Mouse (Mus musculus): ENCODE data around the gene 4930442H23Rik. TPM values are rescaled to one million over a fixed set of nuclear protein-coding genes. Genes with fewer than 3 reads are reported as not detected.
A peak's percentile ranks its signal among the peaks of the same experiment; 100 is the strongest.

The 4930442H23Rik gene
- total and polyA plus RNA-seq, 2 experiments from 2014 or later: 0.24 TPM; not detected in 1

DNA sequence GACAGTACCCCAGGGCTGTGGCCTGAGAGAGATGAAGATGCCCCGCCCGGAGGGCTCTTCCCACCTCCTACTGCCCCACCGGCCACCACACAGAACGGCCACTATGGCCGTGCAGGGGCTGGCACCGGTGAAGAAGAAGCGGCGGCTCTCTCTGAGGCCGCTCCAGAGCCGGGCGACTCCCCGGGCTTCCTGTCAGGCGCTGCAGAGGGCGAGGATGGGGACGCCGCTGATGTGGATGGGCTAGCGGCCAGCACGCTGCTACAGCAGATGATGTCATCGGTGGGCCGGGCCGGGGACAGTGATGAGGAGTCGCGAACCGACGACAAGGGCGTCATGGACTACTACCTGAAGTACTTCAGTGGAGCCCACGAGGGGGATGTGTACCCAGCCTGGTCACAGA, 39.0 kb downstream of the 4930442H23Rik start:
- no peak for TF ChIP-seq CTCF (IDR thresholded peaks at IDR 0.05; ENCODE audit: low read depth)

DNA sequence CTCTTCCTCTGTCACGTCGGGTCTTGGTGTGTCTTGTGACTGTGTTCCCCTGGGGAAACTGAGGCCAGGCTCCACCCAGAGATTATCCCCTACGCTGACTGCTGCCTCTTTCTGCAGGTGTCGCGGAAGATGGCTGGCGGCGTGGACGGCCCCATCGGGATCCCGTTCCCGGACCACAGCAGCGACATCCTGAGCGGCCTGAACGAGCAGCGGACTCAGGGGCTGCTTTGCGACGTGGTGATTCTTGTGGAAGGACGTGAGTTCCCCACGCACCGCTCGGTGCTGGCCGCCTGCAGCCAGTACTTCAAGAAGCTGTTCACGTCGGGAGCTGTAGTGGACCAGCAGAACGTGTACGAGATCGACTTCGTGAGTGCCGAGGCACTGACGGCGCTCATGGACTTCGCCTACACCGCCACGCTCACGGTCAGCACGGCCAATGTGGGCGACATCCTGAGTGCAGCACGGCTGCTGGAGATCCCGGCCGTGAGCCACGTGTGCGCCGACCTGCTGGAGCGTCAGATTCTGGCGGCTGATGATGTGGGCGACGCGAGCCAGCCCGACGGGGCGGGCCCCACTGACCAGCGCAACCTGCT, 39.7 kb downstream of the 4930442H23Rik start:
- Histone ChIP-seq H3K36me3 (ENCODE audit: insufficient read depth) (peaks cover 52% of the 10 kb centered on the region), H3K4me2 (ENCODE audit: low read depth) (no peak overlapping the region), H3K4me3 (ENCODE audit: low read depth, low read length) (no peak overlapping the region), H3K27ac (ENCODE audit: low read depth, low read length) (no peak overlapping the region), H3K9ac (no peak overlapping the region), H3K4me1 (ENCODE audit: insufficient read depth) (peaks cover 2% of the 10 kb centered on the region; the same call in 1 of the 2 replicates), H3K9me3 (ENCODE audit: low read length) (no peaks in the 10 kb centered on the region), H3K27me3 (ENCODE audit: insufficient read depth, low read length) (no peaks in the 10 kb centered on the region)
- WGBS: 94% methylated on average over 52 of the region's 52 CpGs
- DNase-seq: no peak
- TF ChIP-seq CTCF (IDR thresholded peaks at IDR 0.05; ENCODE audit: low read depth): no peak
- no peak for ATAC-seq

More for the DNA sequence above, 39.0 kb downstream of the 4930442H23Rik start:
- no peaks in the 10 kb centered on the region for H3K27me3 ChIP-seq (ENCODE audit: insufficient read depth, low read length)
- peaks cover 54% of the 10 kb centered on the region for H3K36me3 ChIP-seq (ENCODE audit: insufficient read depth)
- WGBS: 93% methylated on average over 27 of the region's 27 CpGs
- ATAC-seq: no peak
- H3K4me1 ChIP-seq (ENCODE audit: insufficient read depth): no peaks in the 10 kb centered on the region; the same call in 1 of the 2 replicates
- H3K9me3 ChIP-seq (ENCODE audit: low read length): no peaks in the 10 kb centered on the region
- no peak overlapping the region for H3K4me2 ChIP-seq (ENCODE audit: low read depth)
- no peak for DNase-seq
- H3K9ac ChIP-seq: no peak overlapping the region
- H3K4me3 ChIP-seq (ENCODE audit: low read depth, low read length): no peak overlapping the region
- H3K27ac ChIP-seq (ENCODE audit: low read depth, low read length): no peak overlapping the region

DNA sequence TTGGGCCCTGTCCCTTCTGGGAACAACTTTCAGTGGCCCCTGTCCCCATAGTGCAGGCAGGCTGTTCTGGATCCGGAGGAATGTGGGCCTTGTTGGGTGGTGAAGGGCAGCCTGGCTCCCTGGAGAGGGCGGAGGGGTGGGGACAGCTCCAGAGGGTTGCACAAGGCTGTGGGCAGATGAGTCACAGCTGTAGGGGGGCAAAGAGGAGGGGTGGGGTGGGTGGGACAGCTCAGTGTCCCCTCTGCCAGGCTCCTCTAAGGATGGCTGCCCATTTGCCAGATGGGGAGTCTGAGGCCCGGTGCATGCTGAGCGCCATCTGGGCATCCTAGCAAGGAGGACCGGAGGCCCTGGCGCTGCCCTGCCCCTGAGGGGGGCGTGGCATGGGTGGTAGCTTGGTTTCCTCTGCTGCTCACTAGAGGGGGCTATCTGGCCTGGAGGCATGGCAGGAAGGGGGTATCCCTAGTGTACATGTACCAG, 40.5 kb downstream of the 4930442H23Rik start:
- ATAC-seq (no peak), DNase-seq (no peak)
- no peak for TF ChIP-seq CTCF (IDR thresholded peaks at IDR 0.05; ENCODE audit: low read depth)
- Histone ChIP-seq H3K9ac (no peak overlapping the region), H3K27me3 (ENCODE audit: insufficient read depth, low read length) (no peaks in the 10 kb centered on the region), H3K4me3 (ENCODE audit: low read depth, low read length) (no peak overlapping the region), H3K27ac (ENCODE audit: low read depth, low read length) (no peak overlapping the region), H3K4me2 (ENCODE audit: low read depth) (no peak overlapping the region), H3K9me3 (ENCODE audit: low read length) (no peaks in the 10 kb centered on the region), H3K36me3 (ENCODE audit: insufficient read depth) (peaks cover 44% of the 10 kb centered on the region), H3K4me1 (ENCODE audit: insufficient read depth) (peaks cover 8% of the 10 kb centered on the region)
- 86% methylated on average over 6 of the region's 7 CpGs for WGBS

GRCm38 (mm10) chr10:81142551-81142981, 41.1 kb downstream of the 4930442H23Rik start:
- peaks cover 38% of the 10 kb centered on the region for H3K36me3 ChIP-seq (ENCODE audit: insufficient read depth)
- WGBS: 58% methylated on average over 5 of the region's 5 CpGs
- H3K27me3 ChIP-seq (ENCODE audit: insufficient read depth, low read length): no peaks in the 10 kb centered on the region
- peaks cover 9% of the 10 kb centered on the region for H3K4me1 ChIP-seq (ENCODE audit: insufficient read depth)
- ATAC-seq (no peak), DNase-seq (no peak)
- no peak overlapping the region for H3K4me2 ChIP-seq (ENCODE audit: low read depth)
- no peak overlapping the region for H3K9ac ChIP-seq
- no peak overlapping the region for H3K4me3 ChIP-seq (ENCODE audit: low read depth, low read length)
- no peak overlapping the region for H3K27ac ChIP-seq (ENCODE audit: low read depth, low read length)
- no peaks in the 10 kb centered on the region for H3K9me3 ChIP-seq (ENCODE audit: low read length)
- no peak for TF ChIP-seq CTCF (IDR thresholded peaks at IDR 0.05; ENCODE audit: low read depth)

GRCm38 (mm10) chr10:81141455-81142210, 42.0 kb downstream of the 4930442H23Rik start:
- no peak overlapping the region for H3K9ac ChIP-seq
- H3K4me3 ChIP-seq (ENCODE audit: low read depth, low read length): no peak overlapping the region
- H3K4me2 ChIP-seq (ENCODE audit: low read depth): no peak overlapping the region
- no peak overlapping the region for H3K27ac ChIP-seq (ENCODE audit: low read depth, low read length)
- WGBS: 78% methylated on average over 7 of the region's 7 CpGs
- H3K36me3 ChIP-seq (ENCODE audit: insufficient read depth): peaks cover 28% of the 10 kb centered on the region
- no peaks in the 10 kb centered on the region for H3K9me3 ChIP-seq (ENCODE audit: low read length)
- TF ChIP-seq CTCF (IDR thresholded peaks at IDR 0.05; ENCODE audit: low read depth): no peak
- ATAC-seq (no peak), DNase-seq (no peak)
- peaks cover 9% of the 10 kb centered on the region for H3K4me1 ChIP-seq (ENCODE audit: insufficient read depth)
- no peaks in the 10 kb centered on the region for H3K27me3 ChIP-seq (ENCODE audit: insufficient read depth, low read length)

- Histone ChIP-seq H3K4me3 (ENCODE audit: low read depth, low read length) (no peak overlapping the region), H3K27me3 (ENCODE audit: insufficient read depth, low read length) (no peaks in the 10 kb centered on the region), H3K4me2 (ENCODE audit: low read depth) (0 out of 2 replicates have a peak overlapping the region, but pooled peaks have one; percentile 8), H3K9ac (peak overlapping the region; percentile 14; the same call in 1 of the 2 replicates), H3K4me1 (ENCODE audit: insufficient read depth) (peaks cover 9% of the 10 kb centered on the region), H3K36me3 (ENCODE audit: insufficient read depth) (peaks cover 21% of the 10 kb centered on the region), H3K27ac (ENCODE audit: low read depth, low read length) (no peak overlapping the region), H3K9me3 (ENCODE audit: low read length) (no peaks in the 10 kb centered on the region)
- 64% methylated on average over 10 of the region's 10 CpGs for WGBS
- DNase-seq (no peak), ATAC-seq (no peak)
- TF ChIP-seq CTCF (IDR thresholded peaks at IDR 0.05; ENCODE audit: low read depth): no peak
These were observed 42.8 kb downstream of the 4930442H23Rik start for GRCm38 (mm10) chr10:81140717-81141454.

Measured in forebrain, postnatal 0 days (tissue).